Mouse (Mus musculus) Patski (cell line): ENCODE data around the gene Trhr2. TPM values are rescaled to one million over a fixed set of nuclear protein-coding genes. Genes with fewer than 3 reads are reported as not detected.
A peak's percentile ranks its signal among the peaks of the same experiment; 100 is the strongest.

Source experiments
- ATAC-seq: fragments of 100-300 bp; one replicate; pipeline ENCODE4 v1.8.0; 2021
- CTCF ChIA-PET: fragments of 350-600 bp; sonication (Branson Sonifier 250); formaldehyde crosslinking; loops from one replicate; lab custom pipeline; 2022; ENCODE audit warnings: inconsistent platforms; lab: Charles Lee
- POLR2A ChIA-PET: fragments of 350-600 bp; sonication (Branson Sonifier 250); formaldehyde crosslinking; loops from one replicate; lab custom pipeline; 2022; ENCODE audit warnings: antibody characterized with exemption, inconsistent platforms; lab: Charles Lee
- DNase-seq: peaks from one replicate; pipeline ENCODE4 v3.0.0-alpha.2; 2011; ENCODE audit warnings: low read depth, low spot score
- H3K27me3 ChIP-seq: fragments of 371-371 bp; one replicate; pipeline ENCODE4 v1.5.1; 2021
- CTCF ChIP-seq: fragments of 100-300 bp; IDR thresholded peaks from one replicate; pipeline ENCODE4 v1.5.1; 2021
- in situ Hi-C: fragments of 300-500 bp; cut with MboI; formaldehyde crosslinking; loops from 3 replicates; pipeline ENCODE4 v1.11.1; 2018; ENCODE audit warnings: low pct_unique_long_range_greater_than_20kb, mixed read lengths
- polyA plus RNA-seq: library from polyadenylated mRNA; unstranded; gene quantifications from one replicate; pipeline ENCODE4 v1.2.3, GENCODE M21; 2021

The Trhr2 gene
- polyA plus RNA-seq, 1 experiment from 2014 or later = 0.23 TPM

- DNase-seq (no peak), ATAC-seq (peak; percentile 22)
- no peak for TF ChIP-seq CTCF
- in situ Hi-C loops = no loop called here
- no peaks in the 10 kb centered on the region for H3K27me3 ChIP-seq
- POLR2A ChIA-PET = interaction anchor here (0.6 kb wide), 1 partner anchor 21 kb away, joined by 3 read pairs; the partner anchor contains the start of gene Zc3h18
- CTCF ChIA-PET = interaction anchor here (0.7 kb wide), 1 partner anchor 14 kb away, joined by 3 read pairs; no protein-coding TSS in a partner anchor
Observed at GRCm38 (mm10) chr8:122355642-122356606, 4.6 kb downstream of the Trhr2 start.

GRCm38 (mm10) chr8:122354157-122354556 lies 6.4 kb downstream of the Trhr2 start:
- POLR2A ChIA-PET = no interaction called here
- CTCF ChIA-PET = interaction anchor here (0.9 to 3.4 kb wide), 2 partner anchors 8 to 14 kb away, joined by 4 to 14 read pairs; no protein-coding TSS in a partner anchor

GRCm38 (mm10) chr8:122350309-122351089 lies 10.0 kb downstream of the Trhr2 start:
- no peak for DNase-seq
- no peak for TF ChIP-seq CTCF
- ATAC-seq = no peak
- no peaks in the 10 kb centered on the region for H3K27me3 ChIP-seq
- ChIA-PET POLR2A (interaction anchor here (0.7 kb wide), 1 partner anchor 27 kb away, joined by 3 read pairs; no protein-coding TSS in a partner anchor), CTCF (no interaction called here)
- in situ Hi-C loops = no loop called here

More at GRCm38 (mm10) chr8:122354157-122354556, 6.4 kb downstream of the Trhr2 start:
- in situ Hi-C loops = no loop called here
- no peaks in the 10 kb centered on the region for H3K27me3 ChIP-seq
- DNase-seq (no peak), ATAC-seq (no peak)
- TF ChIP-seq CTCF = no peak

- no peak for TF ChIP-seq CTCF
Observed at GRCm38 (mm10) chr8:122349357-122350297, 10.9 kb downstream of the Trhr2 start.

GRCm38 (mm10) chr8:122347811-122348552 lies 12.6 kb downstream of the Trhr2 start:
- TF ChIP-seq CTCF = no peak
- CTCF ChIA-PET = interaction anchor here (0.9 to 1.5 kb wide), 5 partner anchors 15 to 75 kb away, joined by 3 to 7 read pairs (median 3); no protein-coding TSS in a partner anchor
- in situ Hi-C loops = loop anchor here (10.0 kb wide), 1 partner anchor 183 kb away; no protein-coding TSS in a partner anchor
- ATAC-seq = peak; percentile 44
- POLR2A ChIA-PET = interaction anchor here (1.0 kb wide), 1 partner anchor 22 kb away, joined by 3 read pairs; no protein-coding TSS in a partner anchor
- no peaks in the 10 kb centered on the region for H3K27me3 ChIP-seq
- DNase-seq = peak; percentile 58

More at GRCm38 (mm10) chr8:122349357-122350297, 10.9 kb downstream of the Trhr2 start:
- no peak for DNase-seq
- H3K27me3 ChIP-seq = no peaks in the 10 kb centered on the region
- in situ Hi-C loops = loop anchor here (10.0 kb wide), 1 partner anchor 185 kb away; no protein-coding TSS in a partner anchor
- ChIA-PET POLR2A (interaction anchor here (0.7 kb wide), 1 partner anchor 26 kb away, joined by 3 read pairs; no protein-coding TSS in a partner anchor), CTCF (interaction anchor here (1.1 kb wide), 1 partner anchor 8 kb away, joined by 3 read pairs; no protein-coding TSS in a partner anchor)
- ATAC-seq = no peak

GRCm38 (mm10) chr8:122345181-122346095 lies 15.1 kb downstream of the Trhr2 start:
- no peaks in the 10 kb centered on the region for H3K27me3 ChIP-seq
- ChIA-PET CTCF (interaction anchor here (1.2 to 1.9 kb wide), 4 partner anchors 9 to 73 kb away, joined by 4 to 9 read pairs (median 5); no protein-coding TSS in a partner anchor), POLR2A (no interaction called here)
- ATAC-seq (no peak), DNase-seq (no peak)
- in situ Hi-C loops = loop anchor here (10.0 kb wide), 1 partner anchor 181 kb away; no protein-coding TSS in a partner anchor
- no peak for TF ChIP-seq CTCF

GRCm38 (mm10) chr8:122344219-122344618 lies 16.3 kb downstream of the Trhr2 start:
- DNase-seq = no peak
- no peak for ATAC-seq
- in situ Hi-C loops = loop anchor here (10.0 kb wide), 1 partner anchor 179 kb away; no protein-coding TSS in a partner anchor
- CTCF ChIA-PET = no interaction called here
- POLR2A ChIA-PET = no interaction called here
- H3K27me3 ChIP-seq = no peaks in the 10 kb centered on the region
- TF ChIP-seq CTCF = no peak
